Mouse (Mus musculus) kidney, embryonic 16.5 days (tissue): ENCODE results near the gene Gdap1l1. TPM values are rescaled to one million over a fixed set of nuclear protein-coding genes. Genes with fewer than 3 reads are reported as not detected.

Source experiments
- ATAC-seq: fragments of 200-750 bp; cut with Nextera tagmentation; 2 replicates; pipeline ENCODE4 v1.8.0; 2017; ENCODE audit warnings: moderate TSS enrichment; ENCODE audit not compliant: low FRiP score, low TSS enrichment
- H3K27ac ChIP-seq: fragments of 300-500 bp; sonication (generic); 2 replicates; pipeline ENCODE4 v1.5.1; 2014; ENCODE audit warnings: low read length
- H3K27me3 ChIP-seq: fragments of 300-500 bp; sonication (generic); 2 replicates; pipeline ENCODE4 v1.6.1; 2014; ENCODE audit warnings: low read length, control low read depth, mixed read lengths; ENCODE audit not compliant: insufficient read depth
- H3K36me3 ChIP-seq: fragments of 300-500 bp; sonication (generic); 2 replicates; pipeline ENCODE4 v1.6.1; 2014; ENCODE audit warnings: low read length, control low read depth, mixed read lengths; ENCODE audit not compliant: insufficient read depth
- H3K4me1 ChIP-seq: fragments of 300-500 bp; sonication (generic); 2 replicates; pipeline ENCODE4 v1.6.1; 2014; ENCODE audit warnings: low read length, control low read depth, mixed read lengths; ENCODE audit not compliant: insufficient read depth
- H3K4me2 ChIP-seq: fragments of 300-500 bp; sonication (generic); replicated peaks from 2 replicates; pipeline ENCODE4 v1.6.1; 2014; ENCODE audit warnings: low read depth, low read length
- H3K4me3 ChIP-seq: fragments of 300-500 bp; sonication (generic); 2 replicates; pipeline ENCODE4 v1.5.1; 2014; ENCODE audit warnings: mild to moderate bottlenecking, low read length
- H3K9ac ChIP-seq: fragments of 300-500 bp; sonication (generic); replicated peaks from 2 replicates; pipeline ENCODE4 v1.6.1; 2014; ENCODE audit warnings: low read length
- H3K9me3 ChIP-seq: fragments of 300-500 bp; sonication (generic); 2 replicates; pipeline ENCODE4 v1.6.1; 2016; ENCODE audit warnings: low read length, control low read depth
- WGBS: fragments of 180-500 bp; shearing (Covaris S2); extraction: QIAGEN DNeasy Blood & Tissue Kit; methylation state at CpG from one replicate; pipeline ENCODE4 v1.1.7; 2014; 5-methylcytosine and 5-hydroxymethylcytosine counted together
- polyA plus RNA-seq: library from polyadenylated mRNA; unstranded; fragments of >200 nt; fragmentation: Nextera tagmentation; extraction: Ambion mirVana; gene quantifications from 2 replicates; pipeline ENCODE4 v1.2.1, GENCODE M21; 2015

The Gdap1l1 gene
- polyA plus RNA-seq, 1 experiment from 2014 or later = 0.91 TPM

DNA sequence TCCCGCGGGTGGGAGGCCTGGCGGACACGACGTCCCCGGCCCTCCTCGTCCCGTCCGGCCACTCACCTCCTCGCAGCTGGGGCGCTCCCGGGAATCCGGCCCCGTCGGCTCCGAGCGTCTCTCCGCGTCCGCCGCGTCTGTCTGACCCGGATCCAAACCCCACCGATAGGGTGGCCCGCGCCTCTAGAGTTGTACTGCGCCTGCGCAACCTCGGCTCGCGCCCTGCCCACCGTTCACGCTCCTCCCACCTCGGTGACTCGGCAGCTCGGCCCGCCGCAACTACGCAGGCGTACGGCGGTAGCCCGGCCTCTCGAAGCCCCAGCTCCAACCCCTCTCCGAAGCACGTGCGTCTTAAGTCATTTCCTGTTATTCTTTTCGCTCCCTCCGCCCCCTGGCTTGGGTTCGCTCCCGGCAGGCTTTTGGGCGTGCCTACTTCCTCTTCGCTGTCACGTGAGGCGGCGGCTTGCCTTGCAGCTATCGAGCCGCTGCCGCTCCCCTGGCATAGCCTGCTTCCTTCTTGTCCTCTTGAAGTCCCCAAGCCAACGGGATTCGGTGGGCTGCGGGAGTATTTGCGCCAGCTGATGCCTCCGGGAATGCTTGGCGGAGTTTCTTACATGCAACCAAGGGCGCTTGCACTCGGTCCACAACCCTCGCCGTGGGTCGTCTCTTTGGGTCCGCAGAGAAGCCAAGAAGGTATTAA lies 18.8 kb upstream of the Gdap1l1 start:
- H3K9me3 ChIP-seq = no peaks in the 10 kb centered on the region
- H3K27me3 ChIP-seq = no peaks in the 10 kb centered on the region
- WGBS = under 1% methylated on average over 65 of the region's 71 CpGs
- H3K9ac ChIP-seq = peak overlapping the region; percentile 90
- peak overlapping the region; percentile 73 for H3K4me2 ChIP-seq
- H3K36me3 ChIP-seq = 0 out of 2 replicates have a peak, but pooled peaks cover 2% of the 10 kb centered on the region
- ATAC-seq = peak; percentile 99
- H3K4me3 ChIP-seq = peak overlapping the region; percentile 70
- H3K4me1 ChIP-seq = peaks cover 22% of the 10 kb centered on the region
- peak overlapping the region; percentile 86 for H3K27ac ChIP-seq

DNA sequence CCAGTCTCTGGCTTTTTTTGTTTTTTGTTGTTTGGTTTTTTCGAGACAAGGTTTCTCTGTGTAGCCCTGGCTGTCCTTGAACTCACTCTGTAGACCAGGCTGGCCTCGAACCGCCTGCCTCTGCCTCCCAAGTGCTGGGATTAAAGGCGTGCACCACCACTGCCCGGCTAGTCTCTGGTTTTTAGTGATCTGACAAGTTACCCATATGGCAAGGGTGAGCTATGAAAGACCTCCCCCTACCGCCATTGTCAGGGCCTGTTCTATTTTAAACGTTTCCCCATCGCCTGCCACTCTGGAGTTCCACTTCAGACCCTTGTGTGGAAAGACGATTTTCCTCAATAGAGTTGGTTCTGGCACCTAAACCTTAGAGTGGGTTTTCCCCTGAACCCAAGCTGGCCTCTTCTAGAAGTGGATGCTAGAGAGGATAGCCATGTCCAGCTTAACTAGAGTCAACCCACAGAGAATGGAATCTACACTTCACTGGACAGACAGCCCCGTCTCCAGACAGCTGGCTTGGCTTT lies 17.9 kb upstream of the Gdap1l1 start:
- 30% methylated on average over 10 of the region's 10 CpGs for WGBS
- Histone ChIP-seq H3K36me3 (no peaks in the 10 kb centered on the region), H3K27me3 (no peaks in the 10 kb centered on the region), H3K4me1 (peaks cover 22% of the 10 kb centered on the region), H3K4me3 (peak overlapping the region; percentile 70), H3K9me3 (no peaks in the 10 kb centered on the region), H3K4me2 (peak overlapping the region; percentile 73), H3K9ac (peak overlapping the region; percentile 85), H3K27ac (no peak overlapping the region)
- no peak for ATAC-seq

- Histone ChIP-seq H3K36me3 (no peaks in the 10 kb centered on the region), H3K9ac (no peak overlapping the region), H3K9me3 (no peaks in the 10 kb centered on the region), H3K4me3 (no peak overlapping the region), H3K4me2 (no peak overlapping the region), H3K27me3 (no peaks in the 10 kb centered on the region), H3K27ac (no peak overlapping the region), H3K4me1 (peaks cover 14% of the 10 kb centered on the region)
- no peak for ATAC-seq
- WGBS = 78% methylated on average over 9 of the region's 9 CpGs
Measured at GRCm38 (mm10) chr2:163422895-163423660, 15.2 kb upstream of the Gdap1l1 start.

- H3K4me3 ChIP-seq = no peak within 1 kb of the TSS
- no peak for ATAC-seq
- 82% methylated on average over 6 of the region's 6 CpGs for WGBS
- peaks cover 10% of the 10 kb centered on the region for H3K4me1 ChIP-seq
- H3K27me3 ChIP-seq = no peaks in the 10 kb centered on the region
- no peak within 1 kb of the TSS for H3K9ac ChIP-seq
- H3K9me3 ChIP-seq = no peaks in the 10 kb centered on the region
- H3K27ac ChIP-seq = no peak within 1 kb of the TSS
- H3K4me2 ChIP-seq = no peak within 1 kb of the TSS
- no peaks in the 10 kb centered on the region for H3K36me3 ChIP-seq
Measured at GRCm38 (mm10) chr2:163424597-163424996, 13.7 kb upstream of the Gdap1l1 start, which contains the start of gene Oser1. Oser1 (minus strand) TSS chr2:163424697.

- Histone ChIP-seq H3K4me2 (no peak overlapping the region), H3K36me3 (no peaks in the 10 kb centered on the region), H3K9ac (no peak overlapping the region), H3K9me3 (no peaks in the 10 kb centered on the region), H3K27me3 (no peaks in the 10 kb centered on the region), H3K27ac (no peak overlapping the region), H3K4me1 (no peaks in the 10 kb centered on the region), H3K4me3 (no peak overlapping the region)
- 49% methylated on average over 4 of the region's 4 CpGs for whole genome bisulfite sequencing
- ATAC-seq = no peak
Measured at GRCm38 (mm10) chr2:163428346-163429011, 9.8 kb upstream of the Gdap1l1 start.

- Histone ChIP-seq H3K4me1 (no peaks in the 10 kb centered on the region), H3K4me2 (no peak overlapping the region), H3K27me3 (no peaks in the 10 kb centered on the region), H3K27ac (no peak overlapping the region), H3K4me3 (no peak overlapping the region), H3K36me3 (no peaks in the 10 kb centered on the region), H3K9ac (no peak overlapping the region), H3K9me3 (no peaks in the 10 kb centered on the region)
- WGBS = 79% methylated on average over 9 of the region's 9 CpGs
- ATAC-seq = no peak
Measured at GRCm38 (mm10) chr2:163431289-163431688, 7.0 kb upstream of the Gdap1l1 start.

GRCm38 (mm10) chr2:163433971-163434370 lies 4.3 kb upstream of the Gdap1l1 start:
- Histone ChIP-seq H3K27me3 (peaks cover 14% of the 10 kb centered on the region), H3K27ac (no peak overlapping the region), H3K4me2 (no peak overlapping the region), H3K9me3 (no peaks in the 10 kb centered on the region), H3K4me1 (peaks cover 6% of the 10 kb centered on the region), H3K9ac (no peak overlapping the region), H3K36me3 (no peaks in the 10 kb centered on the region), H3K4me3 (no peak overlapping the region)
- WGBS = 29% methylated on average over 4 of the region's 4 CpGs
- no peak for ATAC-seq

DNA sequence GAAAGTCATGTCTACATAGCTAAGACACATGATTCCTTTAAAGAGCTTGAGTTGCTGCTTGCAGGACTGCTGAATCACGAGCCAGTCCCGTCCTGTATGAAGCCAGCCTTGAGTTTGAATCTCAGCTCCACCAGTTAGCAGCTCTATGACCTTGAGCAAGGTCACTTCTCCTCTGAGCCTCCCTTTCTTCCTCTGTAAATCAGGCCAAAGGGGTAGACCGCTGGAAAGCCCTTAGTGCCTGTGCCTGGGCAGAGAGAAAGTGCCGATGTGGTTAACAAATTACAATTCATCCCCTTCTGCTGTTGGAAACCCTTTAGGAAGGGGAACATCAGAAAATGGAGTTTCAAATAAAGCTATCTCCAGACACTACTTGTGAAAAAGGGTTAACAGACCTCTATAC lies 476 bp upstream of the Gdap1l1 start:
- no peak overlapping the region for H3K27ac ChIP-seq
- ATAC-seq = no peak
- no peak overlapping the region for H3K9ac ChIP-seq
- 31% methylated on average over 4 of the region's 4 CpGs for WGBS
- H3K36me3 ChIP-seq = no peaks in the 10 kb centered on the region
- H3K4me3 ChIP-seq = peak overlapping the region; percentile 25; the same call in 1 of the 2 replicates
- no peaks in the 10 kb centered on the region for H3K9me3 ChIP-seq
- H3K27me3 ChIP-seq = peaks cover 22% of the 10 kb centered on the region
- peaks cover 6% of the 10 kb centered on the region for H3K4me1 ChIP-seq
- peak overlapping the region; percentile 44; the same call in 1 of the 2 replicates for H3K4me2 ChIP-seq

DNA sequence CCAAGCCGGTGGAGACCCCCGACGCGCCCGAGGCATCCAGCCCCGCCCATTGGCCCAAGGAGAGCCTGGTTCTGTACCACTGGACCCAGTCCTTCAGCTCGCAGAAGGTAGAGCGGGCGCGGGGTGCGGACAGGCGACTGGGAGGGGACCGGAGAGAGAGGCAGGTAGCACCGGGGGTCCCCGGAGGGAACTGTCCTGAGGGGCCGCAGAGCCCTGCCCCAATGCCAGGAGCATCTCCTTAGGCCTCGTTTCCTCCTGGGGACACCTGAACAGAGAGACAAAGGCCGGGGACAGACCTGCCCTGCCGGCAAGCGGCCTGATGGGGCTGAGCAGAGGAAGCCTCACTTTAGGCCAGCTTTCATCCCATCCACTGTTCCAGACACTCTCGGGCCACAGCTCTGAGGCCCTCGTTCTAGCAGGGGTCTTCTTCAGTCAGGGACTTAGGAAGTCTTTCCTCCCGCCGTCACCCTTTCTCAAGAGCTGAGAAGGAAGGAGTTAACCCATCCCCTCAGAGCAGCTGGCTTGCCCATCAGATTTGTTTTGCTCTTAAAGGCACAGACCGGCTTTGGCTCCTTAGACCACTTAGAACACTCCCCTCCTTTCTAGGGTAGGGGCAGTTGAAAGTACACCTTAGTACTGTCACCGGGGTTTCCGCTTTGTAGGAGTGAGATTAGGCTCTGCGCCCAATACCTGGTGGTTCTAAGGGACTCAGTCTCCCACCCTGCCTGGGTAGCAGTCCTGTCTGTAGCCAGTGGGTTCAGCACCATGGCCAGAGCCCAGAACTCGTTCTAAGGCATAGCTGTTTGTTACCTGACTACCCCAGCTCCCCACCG lies 559 bp downstream of the Gdap1l1 start:
- no peak overlapping the region for H3K9ac ChIP-seq
- peak overlapping the region; percentile 25 for H3K4me3 ChIP-seq
- no peaks in the 10 kb centered on the region for H3K9me3 ChIP-seq
- peaks cover 6% of the 10 kb centered on the region for H3K4me1 ChIP-seq
- no peaks in the 10 kb centered on the region for H3K36me3 ChIP-seq
- no peak overlapping the region for H3K27ac ChIP-seq
- peak overlapping the region; percentile 44 for H3K4me2 ChIP-seq
- peaks cover 22% of the 10 kb centered on the region for H3K27me3 ChIP-seq
- peak; percentile 65; the same call in 1 of the 2 replicates for ATAC-seq
- 1% methylated on average over 30 of the region's 30 CpGs for WGBS
